Mouse (Mus musculus): ENCODE results near the gene Specc1l.
"Not testable (repeated sequence)": the region's sequence is repeated elsewhere in the genome, so short reads cannot be mapped to it uniquely, and the experiment has no call there.

The Specc1l gene

GRCm38 (mm10) chr10:75316908-75317761 lies 105.3 kb downstream of the Specc1l start:
- no peak for DNase-seq

GRCm38 (mm10) chr10:75318206-75318605 lies 106.3 kb downstream of the Specc1l start:
- no peak for DNase-seq

- DNase-seq: no peak
These were observed 108.4 kb downstream of the Specc1l start for GRCm38 (mm10) chr10:75320321-75320720.

- peak; percentile 26 for DNase-seq
These were observed 111.1 kb downstream of the Specc1l start for GRCm38 (mm10) chr10:75322966-75323365.

- no peak for DNase-seq
These were observed 112.1 kb downstream of the Specc1l start for GRCm38 (mm10) chr10:75323986-75324385.

- DNase-seq: no peak
These were observed 112.5 kb downstream of the Specc1l start for GRCm38 (mm10) chr10:75324391-75324790.

GRCm38 (mm10) chr10:75325821-75326220 lies 113.9 kb downstream of the Specc1l start:
- no peak for DNase-seq

GRCm38 (mm10) chr10:75326553-75326952 lies 114.7 kb downstream of the Specc1l start:
- peak; percentile 58 for DNase-seq

- no peak for DNase-seq
These were observed 115.2 kb downstream of the Specc1l start for GRCm38 (mm10) chr10:75327081-75327480.

- DNase-seq: no peak
These were observed 116.4 kb downstream of the Specc1l start for GRCm38 (mm10) chr10:75328201-75328704.

- no peak for DNase-seq
These were observed 120.4 kb downstream of the Specc1l start for GRCm38 (mm10) chr10:75332268-75332667.

GRCm38 (mm10) chr10:75333176-75333776 lies 121.4 kb downstream of the Specc1l start:
- DNase-seq: no peak

- no peak for DNase-seq
These were observed 122.3 kb downstream of the Specc1l start for GRCm38 (mm10) chr10:75334175-75334574.

GRCm38 (mm10) chr10:75335075-75335474 lies 123.2 kb downstream of the Specc1l start:
- DNase-seq: no peak

- peak; percentile 59 for DNase-seq
These were observed 125.4 kb downstream of the Specc1l start for GRCm38 (mm10) chr10:75337231-75337630.

- no peak for DNase-seq
These were observed 127.0 kb downstream of the Specc1l start for GRCm38 (mm10) chr10:75338852-75339251.

GRCm38 (mm10) chr10:75339377-75339776 lies 127.5 kb downstream of the Specc1l start:
- no peak for DNase-seq

GRCm38 (mm10) chr10:75341936-75342335 lies 130.1 kb downstream of the Specc1l start:
- no peak for DNase-seq

GRCm38 (mm10) chr10:75344563-75344962 lies 132.7 kb downstream of the Specc1l start:
- DNase-seq: not testable (repeated sequence)

GRCm38 (mm10) chr10:75345265-75345664 lies 133.4 kb downstream of the Specc1l start:
- DNase-seq: no peak

GRCm38 (mm10) chr10:75350564-75350963 lies 138.7 kb downstream of the Specc1l start:
- DNase-seq: no peak

- DNase-seq: no peak
These were observed 140.7 kb downstream of the Specc1l start for GRCm38 (mm10) chr10:75352541-75352940.

- DNase-seq: not testable (repeated sequence)
These were observed 142.0 kb downstream of the Specc1l start for GRCm38 (mm10) chr10:75353838-75354241.

- no peak for DNase-seq
These were observed 143.5 kb downstream of the Specc1l start for GRCm38 (mm10) chr10:75355341-75355740.

All from kidney, adult 11 months (tissue).